Mouse (Mus musculus): ENCODE results near the gene Alox5ap. TPM values are rescaled to one million over a fixed set of nuclear protein-coding genes. Genes with fewer than 3 reads are reported as not detected.
A peak's percentile ranks its signal among the peaks of the same experiment; 100 is the strongest.

The Alox5ap gene
- polyA plus RNA-seq, 1 experiment from 2014 or later = 11.1 TPM

DNA sequence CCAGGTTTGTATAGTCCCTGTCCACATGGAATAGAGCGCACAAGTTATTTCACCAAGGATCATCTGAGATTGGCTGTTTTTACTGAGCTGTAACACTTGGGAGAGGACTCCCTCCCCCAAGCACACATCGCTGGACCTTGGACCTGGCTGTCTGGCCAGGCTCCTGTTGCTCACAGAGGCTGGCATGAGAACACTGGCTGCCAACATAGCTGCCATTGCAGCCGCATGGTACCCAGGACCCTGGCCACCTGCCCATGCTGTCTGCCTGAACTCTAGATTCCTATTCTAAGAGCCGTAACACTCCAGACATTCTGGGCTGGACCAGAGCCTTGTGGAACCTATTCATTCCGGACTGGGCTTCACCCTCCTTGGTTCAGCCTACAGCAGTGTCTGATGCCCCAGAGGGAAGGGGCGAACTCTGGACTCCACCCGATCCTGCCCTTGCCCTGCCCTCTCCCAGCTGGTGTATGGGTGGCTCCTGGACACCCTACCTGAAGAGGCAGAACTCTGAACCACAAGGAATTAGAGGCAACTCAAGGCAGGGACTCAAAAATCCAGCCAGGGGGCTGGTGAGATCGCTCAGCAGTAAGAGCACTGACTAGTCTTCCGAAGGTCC lies 58.5 kb downstream of the Alox5ap start:
- no peak overlapping the region for H3K27ac ChIP-seq
- H3K9ac ChIP-seq = no peak overlapping the region
- H3K4me2 ChIP-seq = no peak overlapping the region
- ATAC-seq (replicated peaks) = no peak; the same call in 1 of the 2 replicates
- H3K9me3 ChIP-seq = no peaks in the 10 kb centered on the region
- no peak overlapping the region for H3K4me3 ChIP-seq
- peaks cover 29% of the 10 kb centered on the region for H3K4me1 ChIP-seq
- H3K27me3 ChIP-seq (replicated peaks) = no peaks in the 10 kb centered on the region
- no peaks in the 10 kb centered on the region for H3K36me3 ChIP-seq (replicated peaks)
- 85% methylated on average over 9 of the region's 9 CpGs for WGBS

DNA sequence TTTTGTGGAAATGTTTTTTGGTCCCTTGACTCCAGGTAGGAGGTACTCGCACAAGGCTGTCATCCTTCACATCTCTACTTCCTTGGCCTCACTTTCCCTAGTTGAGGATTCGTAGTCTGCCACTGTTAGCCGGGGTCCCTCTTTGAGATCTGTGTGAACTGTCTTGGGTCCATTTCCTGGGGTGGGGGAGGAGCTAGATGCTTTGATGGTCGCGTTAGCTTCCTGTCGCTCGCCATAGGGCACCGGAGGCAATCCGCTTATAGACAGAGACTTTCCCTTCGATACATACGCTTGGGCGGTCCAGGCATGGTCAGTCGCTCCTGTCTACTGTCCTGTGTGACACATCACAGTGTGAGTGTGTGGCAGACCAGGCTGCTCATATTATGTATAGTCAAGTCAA lies 60.2 kb downstream of the Alox5ap start:
- Histone ChIP-seq H3K9ac (no peak overlapping the region), H3K4me3 (no peak overlapping the region), H3K27ac (no peak overlapping the region), H3K4me1 (peaks cover 30% of the 10 kb centered on the region), H3K9me3 (no peaks in the 10 kb centered on the region), H3K27me3 (replicated peaks) (no peaks in the 10 kb centered on the region), H3K4me2 (no peak overlapping the region), H3K36me3 (replicated peaks) (no peaks in the 10 kb centered on the region)
- 84% methylated on average over 13 of the region's 13 CpGs for WGBS
- no peak for ATAC-seq (replicated peaks)

DNA sequence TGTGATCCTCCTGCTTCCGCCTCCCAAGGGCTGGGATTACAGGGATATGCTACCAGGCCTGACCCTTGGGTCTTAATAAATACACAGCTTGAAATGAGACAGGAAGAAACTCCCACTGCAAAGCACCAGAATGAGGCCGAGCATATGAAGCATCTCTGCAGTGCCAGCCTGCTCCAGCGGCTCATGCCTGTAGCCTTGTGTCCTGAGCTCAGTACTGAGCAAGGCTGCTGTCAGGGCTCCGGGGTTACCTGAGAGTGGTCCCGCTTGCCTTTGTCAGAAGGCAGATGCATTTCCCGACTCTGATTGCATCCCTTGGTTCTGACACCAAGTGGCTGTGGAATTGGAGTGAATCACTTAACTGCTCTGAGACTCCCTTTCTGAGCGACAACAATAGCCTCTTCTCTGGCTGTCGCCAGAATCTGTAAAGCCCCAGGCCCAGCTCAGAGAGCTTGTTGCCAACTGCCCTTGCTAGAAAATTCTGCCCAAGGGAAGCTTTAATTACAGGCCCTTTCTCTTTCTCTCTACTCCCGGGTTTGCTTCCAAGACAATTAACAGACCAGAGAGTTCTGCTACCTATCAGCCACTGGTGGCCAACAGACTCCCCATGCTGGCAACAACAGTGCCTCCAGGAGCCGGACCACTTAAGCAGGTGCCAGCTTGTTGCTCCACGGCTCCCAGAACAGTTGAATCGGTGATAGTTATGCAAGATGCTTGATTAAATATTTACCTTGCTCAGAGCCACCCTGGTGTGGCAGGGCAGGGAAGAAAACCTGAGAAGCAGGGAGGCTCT lies 64.7 kb downstream of the Alox5ap start:
- H3K36me3 ChIP-seq (replicated peaks) = no peaks in the 10 kb centered on the region
- WGBS = 38% methylated on average over 12 of the region's 12 CpGs
- H3K4me2 ChIP-seq = no peak overlapping the region
- no peaks in the 10 kb centered on the region for H3K9me3 ChIP-seq
- peak overlapping the region; percentile 57 for H3K27ac ChIP-seq
- peak; percentile 76; the same call in 1 of the 2 replicates for ATAC-seq (replicated peaks)
- H3K9ac ChIP-seq = no peak overlapping the region
- H3K4me3 ChIP-seq = no peak overlapping the region
- H3K4me1 ChIP-seq = peaks cover 10% of the 10 kb centered on the region
- H3K27me3 ChIP-seq (replicated peaks) = no peaks in the 10 kb centered on the region

DNA sequence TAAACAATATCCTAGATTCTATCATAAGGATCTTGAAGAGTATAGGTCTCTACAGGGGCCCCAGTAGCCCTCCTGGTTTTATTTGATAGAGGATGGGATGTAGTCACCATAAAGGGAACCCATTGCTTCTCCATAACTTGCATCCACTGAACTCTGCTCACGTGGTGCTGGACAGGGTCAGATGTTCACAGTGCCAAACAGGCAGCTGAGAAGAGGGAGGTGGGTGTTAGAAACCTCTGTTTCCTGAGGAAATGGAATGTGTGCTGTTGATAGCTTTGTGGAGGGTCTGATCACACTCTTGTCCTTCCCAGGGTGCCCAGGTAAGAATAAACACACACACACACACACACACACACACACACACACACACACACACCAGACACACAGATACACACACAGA lies 66.0 kb downstream of the Alox5ap start:
- H3K27ac ChIP-seq = no peak overlapping the region
- H3K4me1 ChIP-seq = peaks cover 10% of the 10 kb centered on the region
- no peak for ATAC-seq (replicated peaks)
- no peak overlapping the region for H3K9ac ChIP-seq
- no peaks in the 10 kb centered on the region for H3K9me3 ChIP-seq
- H3K27me3 ChIP-seq (replicated peaks) = no peaks in the 10 kb centered on the region
- no peaks in the 10 kb centered on the region for H3K36me3 ChIP-seq (replicated peaks)
- H3K4me3 ChIP-seq = no peak overlapping the region
- 50% methylated on average over 1 of the region's 1 CpGs for WGBS
- H3K4me2 ChIP-seq = no peak overlapping the region

DNA sequence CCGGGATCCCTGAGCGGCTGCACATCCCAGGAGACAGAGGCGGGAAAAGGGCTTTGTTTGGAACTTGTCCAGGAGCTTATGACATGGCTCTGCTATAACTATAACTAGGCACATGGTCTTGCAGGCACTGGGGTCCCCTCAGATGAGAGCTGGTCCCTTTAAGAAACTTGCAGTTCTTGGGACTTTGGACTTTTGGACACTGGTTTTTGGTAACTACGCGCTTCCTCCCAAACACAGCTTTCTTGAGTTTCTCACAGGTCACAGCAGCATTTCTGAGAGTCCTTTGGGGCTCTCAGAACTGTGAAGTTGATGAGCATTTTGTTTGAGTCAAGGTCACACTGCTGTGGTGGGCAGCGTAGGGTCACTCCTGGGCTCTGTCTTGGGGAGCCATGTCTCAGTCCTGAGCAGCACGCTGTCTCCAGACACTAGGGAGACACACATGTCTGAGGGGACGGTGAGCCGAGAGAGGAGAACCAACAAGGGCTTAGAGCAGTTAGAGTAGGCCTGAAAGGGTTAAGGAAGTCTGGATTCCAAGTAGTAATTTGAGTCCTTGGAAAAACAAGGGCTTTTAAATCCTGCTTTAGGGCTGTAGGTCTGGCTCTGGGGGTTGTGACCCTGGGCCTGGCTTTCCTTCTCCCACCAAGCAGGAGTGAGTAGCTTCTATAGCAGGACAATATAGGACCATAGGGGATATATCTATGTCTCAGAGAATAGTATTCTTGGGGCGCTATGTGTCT lies 67.0 kb downstream of the Alox5ap start:
- Histone ChIP-seq H3K36me3 (replicated peaks) (no peaks in the 10 kb centered on the region), H3K4me3 (no peak overlapping the region), H3K4me1 (peaks cover 10% of the 10 kb centered on the region), H3K27me3 (replicated peaks) (no peaks in the 10 kb centered on the region), H3K27ac (no peak overlapping the region), H3K9ac (no peak overlapping the region), H3K4me2 (no peak overlapping the region), H3K9me3 (no peaks in the 10 kb centered on the region)
- ATAC-seq (replicated peaks) = no peak
- 70% methylated on average over 10 of the region's 10 CpGs for WGBS

DNA sequence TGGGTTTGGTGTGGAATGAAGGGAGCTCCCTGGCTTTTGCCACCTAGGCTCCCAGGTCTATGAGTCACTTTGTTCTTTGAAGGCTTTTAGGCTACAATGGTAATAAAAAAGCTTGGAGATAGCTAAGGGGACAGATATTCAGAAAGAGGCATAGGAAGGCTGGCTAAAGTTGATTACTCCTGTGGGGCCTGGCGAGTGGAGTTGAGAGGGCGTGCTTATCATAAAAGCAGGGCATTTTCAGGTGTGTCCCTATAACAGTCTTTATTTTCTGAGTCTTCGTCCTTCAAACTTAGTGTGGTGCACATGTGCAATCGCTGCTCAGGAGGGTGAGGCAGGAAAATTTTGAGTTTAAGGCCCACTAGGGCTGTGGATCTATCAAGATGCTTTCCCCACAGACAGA lies 68.2 kb downstream of the Alox5ap start:
- Histone ChIP-seq H3K4me3 (no peak overlapping the region), H3K9me3 (no peaks in the 10 kb centered on the region), H3K4me2 (no peak overlapping the region), H3K36me3 (replicated peaks) (no peaks in the 10 kb centered on the region), H3K27me3 (replicated peaks) (no peaks in the 10 kb centered on the region), H3K4me1 (peaks cover 10% of the 10 kb centered on the region), H3K9ac (no peak overlapping the region), H3K27ac (no peak overlapping the region)
- 96% methylated on average over 4 of the region's 4 CpGs for WGBS
- ATAC-seq (replicated peaks) = no peak

DNA sequence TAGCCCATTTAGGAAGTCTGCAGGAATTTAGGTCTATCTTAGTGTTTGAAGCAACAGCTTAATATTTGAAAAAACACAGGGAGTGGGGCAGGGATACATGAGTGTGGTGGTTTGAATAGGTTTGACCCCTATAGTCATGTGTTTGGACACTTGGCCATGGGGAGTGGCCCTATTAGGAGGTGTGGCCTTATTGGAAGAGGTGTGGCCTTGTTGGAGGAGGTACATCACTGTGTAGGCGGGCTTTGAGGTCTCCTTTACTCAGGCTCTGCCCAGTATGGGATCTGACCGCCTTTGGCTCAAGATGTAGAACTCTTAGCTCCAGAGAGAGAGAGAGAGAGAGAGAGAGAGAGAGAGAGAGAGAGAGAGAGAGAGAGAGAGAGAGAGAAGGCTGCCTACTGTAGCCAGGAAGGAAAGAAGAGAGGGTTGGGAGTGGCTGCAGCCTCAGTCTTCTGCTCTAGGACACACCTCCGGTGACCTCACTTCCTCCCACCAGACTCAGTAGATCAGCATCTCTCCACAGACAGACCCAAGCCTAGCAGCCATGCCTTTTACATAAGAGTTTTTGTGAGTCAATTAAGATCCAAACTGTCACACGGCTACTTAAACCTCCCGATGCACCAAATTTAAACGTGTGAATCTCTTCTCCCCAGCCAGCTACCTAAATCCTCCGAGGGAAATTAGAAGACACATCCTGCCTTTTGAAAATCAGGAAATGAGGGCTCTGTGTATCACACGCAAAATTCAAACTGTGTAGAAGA lies 69.6 kb downstream of the Alox5ap start:
- ATAC-seq (replicated peaks) = no peak
- H3K9ac ChIP-seq = no peak overlapping the region
- no peaks in the 10 kb centered on the region for H3K9me3 ChIP-seq
- H3K4me2 ChIP-seq = no peak overlapping the region
- H3K36me3 ChIP-seq (replicated peaks) = no peaks in the 10 kb centered on the region
- peaks cover 9% of the 10 kb centered on the region for H3K4me1 ChIP-seq
- WGBS = 81% methylated on average over 8 of the region's 8 CpGs
- H3K27ac ChIP-seq = no peak overlapping the region
- no peak overlapping the region for H3K4me3 ChIP-seq
- no peaks in the 10 kb centered on the region for H3K27me3 ChIP-seq (replicated peaks)

DNA sequence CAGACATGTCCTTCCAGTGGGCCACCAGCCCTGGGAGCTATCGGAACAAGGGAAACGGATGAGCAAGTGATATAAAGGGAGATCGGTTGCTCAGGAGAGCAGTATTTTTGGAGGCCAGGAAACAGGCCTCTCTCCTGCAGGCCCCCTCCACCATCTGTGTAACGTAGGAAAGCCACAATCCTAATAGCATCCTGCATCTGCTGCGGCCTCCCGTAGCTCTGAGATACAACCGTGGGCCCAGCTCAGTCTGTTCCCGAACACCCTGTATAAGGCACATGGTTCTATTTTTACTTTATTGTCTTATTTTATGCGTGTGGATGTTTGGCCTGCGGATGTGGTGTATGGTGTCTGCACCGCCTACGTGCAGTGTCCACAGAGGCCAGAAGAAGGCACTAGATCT lies 70.4 kb downstream of the Alox5ap start:
- no peaks in the 10 kb centered on the region for H3K9me3 ChIP-seq
- H3K4me1 ChIP-seq = no peaks in the 10 kb centered on the region
- 94% methylated on average over 12 of the region's 12 CpGs for WGBS
- no peaks in the 10 kb centered on the region for H3K36me3 ChIP-seq (replicated peaks)
- ATAC-seq (replicated peaks) = no peak
- no peak overlapping the region for H3K27ac ChIP-seq
- H3K27me3 ChIP-seq (replicated peaks) = no peaks in the 10 kb centered on the region
- H3K4me3 ChIP-seq = no peak overlapping the region
- no peak overlapping the region for H3K9ac ChIP-seq
- H3K4me2 ChIP-seq = no peak overlapping the region

DNA sequence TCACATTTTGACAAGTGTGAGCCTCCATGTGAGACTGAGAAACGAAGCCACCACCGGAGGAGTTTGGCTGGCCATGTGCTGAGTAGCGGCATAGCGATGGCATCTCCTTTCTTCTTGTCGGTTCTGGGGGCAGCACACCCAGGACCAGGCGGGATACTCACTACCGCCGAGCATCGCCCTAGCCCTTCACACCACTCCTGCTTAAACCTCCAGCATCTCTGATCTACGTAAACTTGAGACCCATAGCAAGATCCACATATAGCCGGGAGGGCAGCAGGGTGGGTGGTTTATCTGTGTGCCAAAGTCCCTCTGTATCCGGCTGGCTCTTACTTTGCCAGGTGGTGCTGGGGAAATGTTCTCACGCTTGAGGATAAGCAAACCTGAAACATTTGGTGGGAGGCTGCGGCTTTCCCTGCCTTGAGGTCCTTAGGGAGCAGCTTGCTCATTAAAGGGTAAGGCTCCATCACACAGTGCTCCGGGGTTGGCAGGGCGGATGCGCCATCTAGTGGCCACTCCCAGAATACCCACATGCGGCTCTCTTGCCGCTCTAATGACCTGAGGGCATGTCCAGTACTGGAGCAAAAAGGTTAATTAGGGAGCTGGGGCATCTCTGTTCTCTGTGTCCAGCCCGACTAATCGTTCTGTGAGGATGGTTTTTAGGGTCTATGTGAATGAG lies 71.1 kb downstream of the Alox5ap start:
- Histone ChIP-seq H3K4me3 (no peak overlapping the region), H3K27me3 (replicated peaks) (no peaks in the 10 kb centered on the region), H3K9ac (no peak overlapping the region), H3K4me2 (no peak overlapping the region), H3K27ac (no peak overlapping the region), H3K4me1 (no peaks in the 10 kb centered on the region), H3K9me3 (no peaks in the 10 kb centered on the region), H3K36me3 (replicated peaks) (no peaks in the 10 kb centered on the region)
- 47% methylated on average over 21 of the region's 21 CpGs for WGBS
- ATAC-seq (replicated peaks) = peak; percentile 82

DNA sequence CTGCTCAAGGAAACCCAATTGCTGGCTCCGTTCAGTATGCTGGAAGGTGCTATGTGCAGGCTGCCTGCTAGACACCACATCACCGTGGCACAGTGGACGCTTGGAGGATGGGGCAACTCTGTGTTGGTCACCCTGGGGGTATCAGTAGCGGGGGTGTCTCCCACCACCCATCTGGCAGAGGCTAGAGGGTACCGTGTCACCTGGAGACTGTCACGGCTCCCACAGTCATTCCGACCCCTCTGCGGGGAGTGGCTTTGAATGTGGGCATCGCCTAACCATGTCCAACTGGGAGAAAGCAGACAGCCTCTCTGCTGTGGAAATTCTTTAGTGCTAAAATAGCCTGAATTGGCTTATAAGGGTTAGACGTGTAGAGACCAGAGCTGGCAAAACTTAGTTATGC lies 72.6 kb downstream of the Alox5ap start:
- Histone ChIP-seq H3K4me3 (no peak overlapping the region), H3K27ac (no peak overlapping the region), H3K9ac (no peak overlapping the region), H3K9me3 (no peaks in the 10 kb centered on the region), H3K36me3 (replicated peaks) (no peaks in the 10 kb centered on the region), H3K27me3 (replicated peaks) (no peaks in the 10 kb centered on the region), H3K4me2 (no peak overlapping the region), H3K4me1 (no peaks in the 10 kb centered on the region)
- WGBS = 87% methylated on average over 10 of the region's 10 CpGs
- no peak for ATAC-seq (replicated peaks)
